Mouse (Mus musculus): ENCODE results near the gene Gm49366.
"Not testable (repeated sequence)": the region's sequence is repeated elsewhere in the genome, so short reads cannot be mapped to it uniquely, and the experiment has no call there.

Gene Gm49366

DNA sequence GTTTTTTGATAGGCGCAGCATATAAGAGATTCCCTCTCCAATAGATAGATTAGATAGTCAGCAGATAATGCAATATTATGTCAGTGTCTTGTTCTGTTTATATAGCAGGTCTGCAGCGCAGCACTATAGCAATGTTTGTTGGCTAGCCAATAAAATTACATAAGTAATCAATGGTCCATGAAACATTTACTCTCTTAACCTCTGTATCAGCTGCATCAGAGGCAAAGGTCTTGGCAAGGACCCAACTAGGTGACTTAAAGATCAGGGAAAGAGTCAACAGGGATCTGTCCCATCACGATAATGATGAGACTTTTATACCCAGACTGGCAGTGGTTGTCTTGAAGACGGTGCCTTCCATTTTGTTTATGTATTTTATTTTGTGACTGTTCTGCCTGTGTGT is 5.9 kb upstream of the Gm49366 start:
- no peak for DNase-seq (ENCODE audit: low read depth, low spot score)

DNA sequence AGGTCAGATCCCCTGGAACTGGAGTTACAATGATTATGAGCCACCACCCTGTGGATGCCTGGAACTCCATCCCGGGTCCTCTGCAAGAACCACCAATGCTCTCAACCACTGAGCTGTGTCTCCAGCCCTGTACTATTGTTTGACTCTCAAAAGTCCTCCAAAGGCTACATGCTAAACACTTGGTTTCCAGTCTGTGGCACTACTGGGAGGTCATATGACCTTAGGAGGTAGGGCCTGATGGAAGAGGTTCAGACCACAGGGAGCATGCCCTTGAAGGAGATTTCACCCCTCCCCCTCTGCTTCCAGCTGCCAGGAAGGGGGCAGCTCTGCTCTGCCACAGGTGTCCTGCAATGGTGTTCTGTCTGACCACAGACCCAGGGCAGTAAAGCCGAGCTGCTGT is 5.4 kb upstream of the Gm49366 start:
- not testable (repeated sequence) for DNase-seq (ENCODE audit: low read depth, low spot score)

DNA sequence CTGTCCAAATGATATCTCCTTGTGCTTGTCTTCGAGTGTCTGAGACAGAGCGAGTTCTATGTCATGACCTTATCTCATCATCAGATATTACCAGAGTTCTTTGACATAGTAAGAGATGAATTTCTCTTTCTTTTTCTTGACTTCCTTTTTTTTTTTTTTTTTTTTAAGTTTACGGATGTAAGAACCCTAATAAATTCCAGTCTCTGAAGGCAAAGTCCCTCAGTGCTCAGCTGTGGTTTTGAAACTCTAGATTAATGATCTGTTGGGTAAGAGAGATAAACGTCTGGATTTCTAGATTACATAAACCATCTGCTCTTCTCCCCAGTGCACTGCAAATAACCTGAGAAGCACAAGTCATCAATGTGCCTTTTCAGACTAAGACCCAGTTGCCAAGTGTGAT is 4.6 kb upstream of the Gm49366 start:
- no peak for DNase-seq (ENCODE audit: low read depth, low spot score)

DNA sequence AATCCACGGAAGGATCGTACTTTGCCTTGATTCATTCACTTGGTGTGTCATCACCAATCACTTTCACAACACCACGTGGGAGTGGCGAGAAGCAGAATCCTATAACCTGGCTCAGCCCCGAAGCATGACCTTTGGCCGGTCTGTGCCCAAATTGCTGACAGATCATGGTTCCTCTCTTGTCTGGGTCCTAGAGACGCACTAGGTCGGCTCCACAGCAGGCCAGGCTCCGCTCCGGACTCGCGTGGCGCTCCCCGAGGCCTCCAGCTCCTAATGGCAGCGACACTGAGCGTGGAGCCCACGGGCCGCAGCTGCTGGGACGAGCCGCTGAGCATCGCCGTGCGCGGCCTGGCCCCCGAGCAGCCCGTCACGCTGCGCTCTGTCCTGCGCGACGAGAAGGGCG is 494 bp upstream of the Gm49366 start, which contains the start of gene Acot4:
Acot4 (plus strand) TSS at position 139 of the 400 bp plus-strand sequence.
- not testable (repeated sequence) for DNase-seq (ENCODE audit: low read depth, low spot score)

DNA sequence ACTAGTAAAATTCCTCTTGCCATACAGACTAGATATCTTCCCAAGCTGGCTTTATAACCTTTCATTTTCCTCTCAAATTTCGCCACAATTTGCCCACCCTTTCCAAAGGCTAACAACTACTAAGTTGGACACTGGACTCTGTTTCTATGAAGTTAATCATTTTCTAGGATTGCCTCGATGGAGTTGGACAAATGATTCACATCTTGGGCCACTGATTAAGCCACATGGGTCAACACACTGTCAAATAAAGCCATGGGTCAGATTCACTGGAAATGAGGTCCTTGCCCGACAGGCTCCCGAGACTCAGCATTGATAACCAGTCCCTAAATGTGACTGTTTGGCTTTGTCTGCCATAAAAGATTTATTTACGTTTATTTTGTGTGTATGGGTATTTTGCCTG is 3.5 kb downstream of the Gm49366 start:
- no peak for DNase-seq (ENCODE audit: low read depth, low spot score)

DNA sequence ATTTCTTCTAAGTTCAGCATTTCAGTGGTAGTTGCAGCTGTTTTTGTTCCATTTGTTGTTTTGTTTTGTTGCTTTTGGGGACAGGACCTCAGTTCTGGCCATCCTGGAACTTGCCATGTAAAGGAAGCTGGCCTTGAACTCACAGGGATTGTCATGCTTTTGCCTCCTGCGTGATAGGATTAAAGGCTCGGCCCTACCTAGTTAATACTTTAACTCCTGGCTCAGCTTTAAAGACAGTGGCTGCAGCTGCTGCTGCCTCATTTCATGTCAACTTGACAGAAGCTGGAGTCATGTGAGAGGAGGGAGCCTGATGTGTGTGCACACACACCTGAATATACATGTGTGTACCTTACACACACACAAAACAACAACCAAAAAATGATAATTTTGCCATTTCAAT is 5.3 kb downstream of the Gm49366 start:
- DNase-seq (ENCODE audit: low read depth, low spot score), result no peak

DNA sequence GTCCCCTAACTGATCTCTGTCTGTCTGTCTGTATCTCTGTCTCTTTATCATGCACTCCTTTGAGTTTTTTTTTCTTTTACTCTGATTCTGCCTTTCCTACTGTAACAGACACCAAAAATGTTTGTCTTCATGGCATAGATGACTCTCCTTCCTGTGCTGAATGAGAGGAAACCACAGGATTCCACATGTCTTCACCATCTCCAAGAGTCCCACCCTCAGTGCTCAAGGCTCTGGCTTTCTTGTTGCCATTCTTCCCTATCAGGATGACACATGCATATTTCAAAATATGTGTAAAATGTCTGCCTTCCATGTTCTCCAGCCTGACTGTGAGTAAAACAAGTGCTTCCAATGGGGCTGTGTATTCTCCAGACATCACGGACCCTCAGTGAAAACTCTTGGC is 8.2 kb downstream of the Gm49366 start:
- DNase-seq (ENCODE audit: low read depth, low spot score), result no peak

DNA sequence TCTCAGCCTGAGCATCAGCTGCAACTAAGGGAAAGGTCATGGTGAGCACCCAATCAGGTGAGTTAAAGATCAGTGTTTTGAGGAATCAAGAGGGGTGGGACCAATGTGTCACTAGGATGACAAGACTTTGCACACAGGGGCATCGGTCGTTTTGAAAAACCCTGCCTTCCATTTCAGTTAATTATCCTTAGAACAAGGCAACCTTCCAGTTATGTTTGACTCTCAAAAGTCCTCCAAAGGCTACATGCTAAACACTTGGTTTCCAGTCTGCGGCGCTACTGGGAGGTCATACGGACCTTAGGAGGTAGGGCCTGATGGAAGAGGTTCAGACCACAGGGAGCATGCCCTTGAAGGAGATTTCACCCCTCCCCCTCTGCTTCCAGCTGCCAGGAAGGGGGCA is 12.0 kb downstream of the Gm49366 start:
- DNase-seq (ENCODE audit: low read depth, low spot score), result not testable (repeated sequence)

DNA sequence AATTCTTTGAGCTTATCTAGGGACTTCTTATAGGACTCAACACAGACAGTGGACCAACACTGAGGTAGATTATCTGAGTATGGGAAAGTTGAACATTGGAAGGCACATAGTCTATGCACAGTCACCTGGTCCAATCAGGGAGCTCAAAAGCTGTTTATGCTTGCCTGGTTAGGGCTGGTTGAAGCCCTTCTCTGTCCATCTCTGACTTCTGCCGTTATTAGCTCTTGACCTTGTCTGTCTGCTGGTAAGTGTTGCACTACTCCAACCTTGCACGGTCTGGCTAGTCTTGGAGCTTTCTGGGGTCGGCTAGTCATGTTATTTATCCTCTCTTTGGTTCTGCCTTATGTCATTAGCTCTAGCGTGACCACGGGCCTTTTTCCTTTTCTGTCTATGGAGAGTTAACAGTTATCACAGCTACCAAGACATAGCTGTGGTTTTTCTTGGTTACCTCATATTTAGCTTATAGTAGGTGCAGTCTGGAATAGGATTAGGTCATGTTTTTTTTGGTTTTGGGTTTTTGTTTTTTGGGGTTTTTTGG is 13.3 kb downstream of the Gm49366 start, which contains the start of gene Acot3:
Acot3 (plus strand) TSS at position 208 of the 538 bp plus-strand sequence.
- DNase-seq (ENCODE audit: low read depth, low spot score), result no peak

DNA sequence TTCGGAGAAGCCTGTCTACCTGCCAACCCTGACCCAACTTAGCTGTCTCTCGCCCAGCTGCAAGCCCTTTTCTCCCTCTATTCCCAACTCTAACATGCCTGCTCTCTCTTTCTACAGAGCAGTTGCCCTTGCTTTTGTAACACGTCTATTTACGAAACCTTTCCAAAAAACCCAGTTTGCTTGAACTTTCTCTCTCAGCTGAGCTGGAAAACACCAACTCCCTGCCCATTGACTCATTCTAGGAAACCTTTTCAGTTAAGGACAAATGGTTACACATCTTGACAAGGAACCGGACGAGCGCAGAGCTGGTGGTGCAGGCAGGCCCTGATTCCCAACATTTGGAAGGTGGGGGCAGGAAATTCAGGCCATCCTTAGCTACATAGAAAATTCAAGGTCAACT is 13.9 kb downstream of the Gm49366 start:
- DNase-seq (ENCODE audit: low read depth, low spot score), result no peak

DNA sequence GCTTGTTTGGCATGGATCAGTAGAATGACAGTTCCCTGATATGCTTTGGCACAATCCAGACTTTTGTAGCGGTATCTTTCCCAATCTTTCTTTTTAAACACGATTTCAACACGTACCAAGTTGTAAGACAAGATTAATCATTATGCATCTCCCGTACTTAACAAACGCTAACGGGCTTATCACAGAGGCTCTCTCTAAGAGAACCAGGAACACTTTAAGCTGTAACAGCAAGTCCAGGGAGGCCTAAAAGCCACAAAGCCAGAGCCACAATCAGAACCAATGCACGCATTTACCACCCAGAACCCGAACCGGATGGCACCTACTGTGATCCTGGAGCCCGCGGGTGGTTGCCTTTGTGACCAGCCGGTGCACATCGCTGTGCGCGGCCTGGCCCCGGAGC is 14.4 kb downstream of the Gm49366 start:
- DNase-seq (ENCODE audit: low read depth, low spot score), result no peak

DNA sequence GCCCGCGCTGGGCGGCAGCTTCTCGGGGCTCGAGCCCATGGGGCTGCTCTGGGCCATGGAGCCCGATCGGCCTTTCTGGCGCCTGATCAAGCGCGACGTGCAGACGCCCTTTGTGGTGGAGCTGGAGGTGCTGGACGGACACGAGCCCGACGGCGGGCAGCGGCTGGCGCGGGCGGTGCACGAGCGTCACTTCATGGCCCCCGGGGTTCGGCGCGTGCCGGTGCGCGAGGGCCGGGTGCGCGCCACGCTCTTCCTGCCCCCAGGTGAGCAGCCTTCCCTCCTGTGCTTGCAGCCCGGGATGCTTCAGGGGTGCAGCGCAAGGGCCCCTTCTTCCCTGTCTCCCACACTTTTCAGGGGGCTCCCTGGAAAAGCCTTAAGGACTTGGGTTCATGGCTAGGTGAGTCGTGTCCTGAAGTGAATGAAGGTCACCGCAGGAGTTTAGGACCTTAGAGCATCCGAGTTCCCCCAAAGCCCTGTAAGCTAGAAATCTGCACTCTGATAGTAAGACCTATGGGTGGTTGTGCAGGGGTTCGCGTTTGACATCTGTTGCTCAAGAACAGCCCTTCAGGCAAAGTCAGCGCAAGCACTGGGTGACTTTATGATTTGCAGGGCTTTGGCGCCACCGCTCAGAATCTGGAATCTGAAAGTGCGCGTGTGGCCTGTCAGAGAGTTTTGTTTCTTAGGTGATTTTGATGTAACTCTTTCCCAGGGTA is 15.1 kb downstream of the Gm49366 start:
- DNase-seq (ENCODE audit: low read depth, low spot score), result no peak

DNA sequence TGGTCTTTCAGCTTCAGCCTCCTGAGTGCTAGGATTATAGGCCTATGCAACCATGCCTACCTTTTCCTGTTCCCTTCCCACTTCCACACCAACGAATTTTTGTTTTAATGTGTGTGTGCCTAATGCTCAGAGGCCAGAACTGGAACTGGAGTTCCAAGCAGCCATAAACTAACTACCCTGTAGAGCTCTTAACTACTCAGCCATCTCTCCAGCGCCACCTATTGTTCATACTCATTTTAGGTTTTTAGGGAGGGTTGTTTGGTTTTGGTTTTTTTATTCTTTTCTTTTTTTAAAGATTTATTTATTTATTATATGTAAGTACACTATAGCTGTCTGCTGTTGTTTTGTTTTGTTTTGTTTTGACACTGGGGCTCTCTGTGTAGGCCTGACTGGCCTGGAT is 22.2 kb downstream of the Gm49366 start:
- no peak for DNase-seq (ENCODE audit: low read depth, low spot score)

DNA sequence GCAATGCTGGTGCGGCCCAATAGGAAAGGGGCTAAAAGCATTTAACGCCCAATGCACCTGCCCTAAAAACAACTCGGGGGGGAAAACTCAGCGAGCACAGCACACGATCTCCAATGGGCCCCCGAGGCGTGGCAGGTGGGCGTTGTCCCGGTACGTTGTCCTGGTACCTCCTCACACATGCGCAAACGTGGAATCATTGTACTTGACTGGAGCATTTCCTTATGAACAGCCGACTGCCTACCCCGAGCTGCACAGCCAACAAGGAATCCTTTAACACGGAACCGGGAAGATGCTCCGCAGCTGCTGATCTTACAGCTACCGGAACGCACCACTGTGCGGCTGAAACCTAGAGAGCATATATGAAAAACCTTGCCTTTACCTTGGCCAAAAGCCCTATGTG is 23.6 kb downstream of the Gm49366 start:
- DNase-seq (ENCODE audit: low read depth, low spot score), result no peak

DNA sequence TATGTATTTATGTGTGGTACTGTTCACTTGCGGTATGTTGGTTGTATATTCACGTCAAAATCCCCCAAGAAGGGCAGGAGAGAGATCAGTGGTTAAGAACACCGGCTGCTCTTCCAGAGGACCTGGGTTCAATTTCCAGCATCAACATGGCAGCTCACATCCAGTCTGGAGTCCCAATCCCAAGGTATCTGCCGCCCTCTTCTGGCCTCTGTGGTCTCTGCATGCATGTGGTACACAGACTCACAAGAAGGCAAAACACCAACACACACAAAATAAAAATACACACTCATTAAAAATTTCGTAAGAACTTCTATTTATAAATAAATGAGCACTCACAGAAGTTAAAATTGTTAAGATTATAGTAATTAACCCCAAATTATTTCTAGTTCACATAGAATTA is 24.5 kb downstream of the Gm49366 start:
- no peak for DNase-seq (ENCODE audit: low read depth, low spot score)

DNA sequence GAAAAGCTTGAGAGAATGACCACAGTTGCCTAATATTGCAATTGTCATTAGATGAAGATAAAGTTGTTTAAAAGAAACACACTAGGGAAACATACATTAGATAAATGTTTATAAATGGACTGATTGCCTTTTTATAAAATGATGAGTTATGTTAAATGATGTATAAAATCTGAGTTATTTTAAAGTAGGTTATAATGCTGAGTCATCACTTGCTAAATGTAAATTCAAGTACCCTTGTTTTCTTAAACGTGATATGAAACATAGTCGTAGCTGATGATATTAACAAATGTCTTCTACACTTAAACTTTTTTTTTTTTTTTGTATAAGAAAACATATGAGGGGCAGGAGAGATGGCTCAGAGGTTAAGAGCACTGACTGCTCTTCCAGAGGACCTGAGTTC is 25.1 kb downstream of the Gm49366 start:
- no peak for DNase-seq (ENCODE audit: low read depth, low spot score)

DNA sequence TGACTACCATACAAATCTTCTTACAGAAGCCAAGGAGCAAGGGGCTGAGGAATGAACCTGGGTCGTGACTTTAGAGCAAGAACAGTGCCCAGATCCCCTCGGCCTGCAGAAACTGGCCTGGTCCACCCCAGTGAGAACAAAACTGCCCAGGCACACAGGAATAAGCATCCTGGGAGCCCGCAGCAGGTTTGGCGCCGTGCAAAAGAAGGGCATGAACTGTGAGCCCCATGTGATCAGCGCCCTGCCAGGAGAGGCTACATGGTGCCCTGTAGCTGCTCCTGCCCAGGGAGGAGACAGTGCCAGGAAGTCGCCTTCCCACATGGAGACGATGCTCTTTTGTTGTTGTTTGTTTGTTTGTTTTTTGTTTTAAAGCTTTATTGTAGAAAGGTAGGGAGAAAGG is 25.9 kb downstream of the Gm49366 start:
- DNase-seq (ENCODE audit: low read depth, low spot score), result no peak

DNA sequence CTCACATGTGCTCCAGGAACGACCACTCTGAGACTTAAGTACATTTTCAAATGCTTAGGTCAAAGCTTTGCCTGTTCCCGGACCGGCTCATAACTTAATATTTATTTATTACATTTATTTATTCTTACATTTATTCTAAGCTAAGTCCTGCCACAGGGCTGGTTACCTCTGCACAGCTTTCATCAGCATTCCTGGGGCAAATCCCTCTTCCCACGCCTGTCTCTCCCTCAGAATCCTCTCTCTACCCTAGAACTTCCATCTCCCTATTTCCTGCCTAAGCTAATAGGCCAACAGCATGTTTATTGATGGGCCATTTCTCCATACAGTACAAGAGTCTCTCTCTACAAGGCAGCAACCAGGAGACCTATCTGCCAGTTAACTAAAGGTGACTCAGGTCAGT is 29.0 kb downstream of the Gm49366 start:
- DNase-seq (ENCODE audit: low read depth, low spot score), result no peak

DNA sequence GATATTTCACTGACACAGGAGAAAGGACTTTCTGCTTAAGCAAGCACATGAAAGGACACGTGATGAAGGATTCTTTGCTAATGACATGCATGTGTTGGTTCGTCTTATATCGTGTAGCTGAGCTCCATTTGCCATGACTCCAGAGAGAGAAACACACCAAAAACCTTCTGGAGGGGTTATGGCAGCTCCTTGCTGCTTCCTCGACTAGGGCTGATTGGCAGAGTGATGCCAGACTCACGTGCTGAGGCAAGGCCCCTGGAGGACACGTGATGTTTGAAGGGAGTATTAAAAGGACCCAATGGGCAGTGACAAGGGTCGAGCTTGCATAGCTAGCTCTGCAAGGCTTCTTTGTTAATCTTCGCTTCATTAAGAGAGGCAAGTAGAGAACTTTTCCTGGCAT is 29.6 kb downstream of the Gm49366 start:
- DNase-seq (ENCODE audit: low read depth, low spot score), result no peak

DNA sequence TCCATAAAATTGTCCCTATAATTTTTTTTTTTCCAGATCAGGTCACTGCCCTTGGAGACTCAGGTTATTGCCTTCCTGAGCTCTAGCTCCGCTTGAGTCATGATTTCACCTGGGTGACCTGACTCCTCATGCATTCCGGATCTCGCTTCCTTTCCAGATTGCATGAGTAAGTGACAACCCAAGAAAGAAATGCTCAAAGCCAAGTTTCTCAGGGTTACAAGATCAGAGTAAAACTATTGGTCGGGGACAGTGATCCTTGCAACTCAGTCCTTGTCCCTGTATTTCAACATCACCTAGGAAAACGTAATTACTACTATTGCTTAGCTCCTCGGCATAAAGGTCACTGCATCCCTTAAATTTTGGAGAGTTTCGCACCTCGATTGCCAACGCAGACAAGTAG is 30.3 kb downstream of the Gm49366 start, which contains the start of gene Acot5:
Acot5 (plus strand) TSS at position 340 of the 400 bp plus-strand sequence.
- no peak for DNase-seq (ENCODE audit: low read depth, low spot score)

DNA sequence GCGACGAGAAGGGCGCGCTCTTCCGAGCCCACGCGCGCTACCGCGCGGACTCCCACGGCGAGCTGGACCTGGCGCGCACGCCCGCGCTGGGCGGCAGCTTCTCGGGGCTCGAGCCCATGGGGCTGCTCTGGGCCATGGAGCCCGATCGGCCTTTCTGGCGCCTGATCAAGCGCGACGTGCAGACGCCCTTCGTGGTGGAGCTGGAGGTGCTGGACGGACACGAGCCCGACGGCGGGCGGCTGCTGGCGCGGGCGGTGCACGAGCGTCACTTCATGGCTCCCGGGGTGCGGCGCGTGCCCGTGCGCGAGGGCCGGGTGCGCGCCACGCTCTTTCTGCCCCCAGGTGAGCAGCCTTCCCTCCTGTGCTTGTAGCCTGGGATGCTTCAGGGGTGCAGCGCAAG is 30.8 kb downstream of the Gm49366 start:
- not testable (repeated sequence) for DNase-seq (ENCODE audit: low read depth, low spot score)

DNA sequence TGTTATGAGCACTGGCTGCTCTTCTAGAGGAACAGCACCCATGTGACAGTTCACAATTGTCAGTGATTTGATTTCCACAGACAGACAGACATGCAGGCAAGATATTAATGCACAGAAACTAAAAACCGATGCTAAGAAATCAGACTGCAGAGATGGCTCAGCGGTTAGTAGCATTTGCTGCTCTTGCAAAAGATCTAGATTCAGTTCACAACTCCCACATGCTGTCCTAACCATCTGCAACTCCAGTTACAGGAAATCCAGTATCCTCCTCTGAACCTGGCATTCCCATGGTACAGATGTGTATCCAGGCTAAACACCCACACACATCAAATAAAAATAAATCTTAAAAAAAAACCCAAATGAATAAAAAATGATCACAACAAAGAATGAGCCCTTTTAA is 33.0 kb downstream of the Gm49366 start:
- no peak for DNase-seq (ENCODE audit: low read depth, low spot score)

DNA sequence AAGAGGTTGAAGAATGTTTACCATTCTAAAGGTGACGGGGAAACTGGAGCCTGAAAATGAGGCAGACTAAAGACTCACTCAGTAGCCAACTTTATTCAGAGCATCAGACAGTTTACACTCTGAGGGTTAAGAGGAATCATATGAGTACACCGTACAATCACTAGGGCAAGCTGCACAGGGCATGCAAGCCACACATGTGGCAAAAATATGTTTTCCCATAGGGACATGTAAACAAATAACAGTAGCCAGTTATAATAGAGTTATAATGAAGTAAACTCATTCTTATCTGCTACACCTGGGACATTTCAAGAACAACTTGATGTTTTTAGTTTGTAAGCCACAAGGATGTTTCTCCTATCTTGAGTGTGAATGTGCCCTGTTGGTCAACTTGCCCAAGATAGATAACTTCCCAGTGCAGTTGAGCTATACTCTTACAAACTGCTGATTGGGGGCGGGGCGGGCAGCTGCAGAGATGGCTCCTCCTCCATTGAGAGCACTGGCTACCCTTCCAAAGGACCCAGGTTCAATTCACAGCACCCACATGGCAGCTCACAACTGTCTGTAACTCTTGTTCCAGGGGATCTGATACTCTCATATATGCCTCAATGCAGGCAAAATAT is 38.7 kb downstream of the Gm49366 start:
- no peak for DNase-seq (ENCODE audit: low read depth, low spot score)

Data from brain, embryonic 18.5 days (tissue).